ENCODE assay signal across 27 mouse cellular contexts in genomic region chr4:89425916-89426315, GRCm38 (mm10).
DNase-seq lines count a peak whose midpoint lies in the region; ATAC-seq and TF ChIP-seq lines count a peak whose summit lies in the region.
"Had no signal": no experiment of that assay in that cellular context is flagged by ENCODE, and none has a peak within 500 bp of the region (broad histone marks: within the 10 kb centered on the region; RNA-seq: fewer than 3 reads in every experiment).

No protein-coding gene starts in this region.

- H3K9ac ChIP-seq in kidney, embryonic 14.5 days (ENCODE audit: low read depth, low read length) = no peak overlapping the region
- H3K9ac ChIP-seq: embryonic facial prominence, embryonic 13.5 days; forebrain, embryonic 12.5 days; hindbrain, embryonic 13.5 days; liver, embryonic 12.5 days; liver, postnatal 0 days had no signal

- 28% methylated on average over 2 of the region's 2 CpGs for WGBS in kidney, embryonic 14.5 days

- intact Hi-C loops in gastrocnemius, adult 2 months (cut with DNase I) = no loop called here

- no peak overlapping the region for H3K4me2 ChIP-seq in kidney, embryonic 14.5 days (replicated peaks; ENCODE audit: low read depth, low read length)
- H3K4me2 ChIP-seq: embryonic facial prominence, embryonic 13.5 days; forebrain, embryonic 12.5 days; hindbrain, embryonic 13.5 days; liver, embryonic 12.5 days had no signal

- no peaks in the 10 kb centered on the region for H3K9me3 ChIP-seq in kidney, embryonic 14.5 days (ENCODE audit: control insufficient read depth, low read length)
- H3K9me3 ChIP-seq: embryonic facial prominence, embryonic 13.5 days; forebrain, embryonic 12.5 days; heart, embryonic 10.5 days; hindbrain, embryonic 13.5 days; liver, embryonic 12.5 days had no signal

- H3K36me3 ChIP-seq in kidney, embryonic 14.5 days (ENCODE audit: control insufficient read depth, insufficient read depth, low read length) = no peaks in the 10 kb centered on the region
- H3K36me3 ChIP-seq: embryonic facial prominence, embryonic 13.5 days; forebrain, embryonic 12.5 days; heart, embryonic 10.5 days; hindbrain, embryonic 13.5 days; liver, embryonic 12.5 days had no signal

- H3K4me1 ChIP-seq in kidney, embryonic 14.5 days (ENCODE audit: control insufficient read depth, insufficient read depth, low read length) = no peaks in the 10 kb centered on the region
- H3K4me1 ChIP-seq: embryonic facial prominence, embryonic 13.5 days; forebrain, embryonic 12.5 days; hindbrain, embryonic 13.5 days had no signal

- no peak for TF ChIP-seq CTCF in gastrocnemius, adult 2 months (IDR thresholded peaks at IDR 0.05)

- no peak overlapping the region for H3K4me3 ChIP-seq in kidney, embryonic 14.5 days (ENCODE audit: low read length)
- no peak overlapping the region for H3K4me3 ChIP-seq in gastrocnemius, adult 2 months
- H3K4me3 ChIP-seq: embryonic facial prominence, embryonic 13.5 days; erythroblast, embryonic 14.5 days; forebrain, embryonic 12.5 days; heart, embryonic 10.5 days; hindbrain, embryonic 13.5 days; liver, embryonic 12.5 days had no signal

- ATAC-seq in kidney, embryonic 14.5 days (ENCODE audit: low FRiP score, low TSS enrichment) = no peak
- ATAC-seq: intestine, embryonic 16.5 days; liver, embryonic 12.5 days; liver, postnatal 0 days had no signal

- no peak overlapping the region for H3K27ac ChIP-seq in kidney, embryonic 14.5 days (ENCODE audit: low read depth, low read length)
- no peak overlapping the region for H3K27ac ChIP-seq in gastrocnemius, adult 2 months
- H3K27ac ChIP-seq: embryonic facial prominence, embryonic 13.5 days; forebrain, embryonic 12.5 days; heart, embryonic 10.5 days; hindbrain, embryonic 13.5 days; liver, embryonic 12.5 days had no signal

- peak; percentile 5 for DNase-seq in kidney, postnatal 14 days
- peak; percentile 74 for DNase-seq in Muller cell, postnatal 12 days (ENCODE audit: inconsistent ontology term)
- DNase-seq in fibroblast of lung, adult 2 months (ENCODE audit: low read depth) = peak; percentile 74
- DNase-seq in gastrocnemius, adult 2 months = no peak
- no peak for DNase-seq in embryo, embryonic 9.5 days (ENCODE audit: extremely low spot score)
- no peak for DNase-seq in cerebellum, adult 9-11 months
- DNase-seq: adrenal gland, postnatal 36 days; B cell, adult 2 months; cerebellum, adult 18-20 months; cerebellum, postnatal 36 days; gastrocnemius, postnatal 14 days; heart, postnatal 4 days; kidney, adult 9 months; kidney, postnatal 36 days; left cerebral cortex, postnatal 4 days; liver, postnatal 0 days; midbrain, embryonic 14.5 days; thymus, adult 2 months; thymus, postnatal 36 days had no signal

- no peaks in the 10 kb centered on the region for H3K27me3 ChIP-seq in kidney, embryonic 14.5 days (ENCODE audit: control insufficient read depth, insufficient read depth, low read length)
- H3K27me3 ChIP-seq: embryonic facial prominence, embryonic 13.5 days; forebrain, embryonic 12.5 days; hindbrain, embryonic 13.5 days; liver, embryonic 12.5 days had no signal

Comparison
In these comparisons a context has a peak if more than half of its experiments do, and no peak if none do; other contexts are left out.
1. DNase-seq: peak in kidney, postnatal 14 days (single experiment), Muller cell, postnatal 12 days (single experiment) and fibroblast of lung, adult 2 months (single experiment); none in gastrocnemius, adult 2 months (single experiment), embryo, embryonic 9.5 days (single experiment) and cerebellum, adult 9-11 months (single experiment).